Mouse (Mus musculus): Measurements from ENCODE around the gene Gm21970.

Gm21970 gene

DNA sequence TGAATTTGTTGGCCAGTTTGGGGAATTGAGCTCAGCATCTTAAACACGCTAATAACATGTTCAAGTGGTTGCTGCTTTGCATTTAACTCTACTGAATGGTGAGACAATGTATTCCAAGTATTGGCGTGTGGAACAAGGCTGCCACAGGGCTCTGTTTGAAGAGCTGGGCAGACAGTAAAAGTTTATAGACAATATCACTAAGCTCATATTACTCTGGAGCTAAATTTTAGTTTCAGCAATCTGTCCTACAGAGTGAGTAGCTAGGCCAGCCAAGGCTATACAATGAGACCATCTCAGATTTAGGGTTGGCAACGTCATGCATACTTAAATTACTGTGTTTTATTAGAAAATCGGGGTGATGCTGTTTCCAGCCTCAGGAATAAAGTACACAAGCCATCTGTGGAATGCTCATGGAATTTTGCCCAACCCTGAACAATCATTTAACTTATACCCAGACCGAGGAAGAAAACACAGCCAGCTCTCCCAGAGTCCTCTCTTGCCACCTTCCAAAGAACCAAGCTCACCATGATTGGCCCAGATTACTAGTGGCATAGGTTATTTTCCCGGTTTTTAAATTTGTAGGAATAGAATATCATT is 10.1 kb downstream of the Gm21970 start:
- no peak for DNase-seq (ENCODE audit: low read depth, low spot score)

GRCm38 (mm10) chr16:91403784-91404183 is 12.3 kb downstream of the Gm21970 start:
- no peak for DNase-seq (ENCODE audit: low read depth, low spot score)

DNA sequence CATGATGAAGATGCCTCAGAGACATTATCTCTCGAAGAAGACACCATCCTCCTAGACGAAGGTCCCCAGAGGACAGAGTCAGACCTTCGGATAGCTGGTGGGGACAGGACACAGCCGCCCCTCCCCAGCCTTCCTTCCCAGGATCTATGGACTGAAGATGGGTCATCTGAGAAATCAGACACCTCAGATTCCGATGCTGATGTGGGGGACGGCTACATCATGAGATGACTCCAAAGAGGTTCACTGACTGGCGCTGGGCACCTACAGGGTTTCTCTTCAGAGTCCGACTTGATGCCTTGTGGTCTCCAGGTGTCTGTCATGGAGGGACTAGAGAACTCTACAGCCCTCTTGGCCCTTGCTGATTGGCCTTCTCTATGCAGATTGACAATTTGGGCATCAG is 12.7 kb downstream of the Gm21970 start:
- DNase-seq (ENCODE audit: low read depth, low spot score), result no peak

DNA sequence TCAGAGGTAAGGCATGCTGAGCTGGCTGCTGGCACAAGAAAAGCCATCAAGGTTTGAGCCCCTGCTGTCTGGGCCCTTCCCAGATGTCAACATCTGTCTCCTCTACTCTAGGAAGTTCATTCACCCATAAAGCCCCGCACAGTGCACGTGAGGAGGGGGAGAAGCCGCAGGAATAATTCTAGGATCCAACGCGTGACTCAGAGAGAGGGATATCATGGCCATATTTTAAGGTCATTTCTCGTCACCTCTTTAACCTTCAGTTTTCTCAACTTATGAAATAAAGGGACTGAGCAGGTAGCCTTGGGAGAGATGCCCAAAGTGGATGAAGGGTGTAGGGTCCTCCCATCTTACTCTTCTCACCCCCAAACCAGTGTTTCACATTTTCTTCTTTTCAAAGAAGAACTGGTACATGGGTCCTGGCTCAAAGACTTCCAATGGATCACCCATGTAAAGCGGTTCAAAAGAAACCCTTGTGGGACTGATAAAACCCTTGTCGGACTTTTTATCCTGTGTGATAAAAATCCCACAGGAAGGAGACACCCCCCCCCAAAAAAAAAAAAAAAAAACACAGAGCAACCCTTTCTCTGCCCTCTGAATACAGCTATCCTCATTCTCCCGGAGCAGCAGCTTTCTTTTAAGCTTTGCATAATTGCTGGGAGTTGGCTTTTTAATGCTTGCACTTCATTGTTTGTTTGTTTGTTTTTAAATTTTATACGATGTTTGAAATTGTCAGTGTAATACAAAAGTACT is 13.5 kb downstream of the Gm21970 start:
- no peak for DNase-seq (ENCODE audit: low read depth, low spot score)

GRCm38 (mm10) chr16:91405640-91406584 is 14.4 kb downstream of the Gm21970 start, which contains the start of gene Il10rb:
Il10rb (plus strand) TSS chr16:91406164.
- no peak for DNase-seq (ENCODE audit: low read depth, low spot score)

GRCm38 (mm10) chr16:91406585-91407220 is 15.2 kb downstream of the Gm21970 start:
- DNase-seq (ENCODE audit: low read depth, low spot score), result no peak

DNA sequence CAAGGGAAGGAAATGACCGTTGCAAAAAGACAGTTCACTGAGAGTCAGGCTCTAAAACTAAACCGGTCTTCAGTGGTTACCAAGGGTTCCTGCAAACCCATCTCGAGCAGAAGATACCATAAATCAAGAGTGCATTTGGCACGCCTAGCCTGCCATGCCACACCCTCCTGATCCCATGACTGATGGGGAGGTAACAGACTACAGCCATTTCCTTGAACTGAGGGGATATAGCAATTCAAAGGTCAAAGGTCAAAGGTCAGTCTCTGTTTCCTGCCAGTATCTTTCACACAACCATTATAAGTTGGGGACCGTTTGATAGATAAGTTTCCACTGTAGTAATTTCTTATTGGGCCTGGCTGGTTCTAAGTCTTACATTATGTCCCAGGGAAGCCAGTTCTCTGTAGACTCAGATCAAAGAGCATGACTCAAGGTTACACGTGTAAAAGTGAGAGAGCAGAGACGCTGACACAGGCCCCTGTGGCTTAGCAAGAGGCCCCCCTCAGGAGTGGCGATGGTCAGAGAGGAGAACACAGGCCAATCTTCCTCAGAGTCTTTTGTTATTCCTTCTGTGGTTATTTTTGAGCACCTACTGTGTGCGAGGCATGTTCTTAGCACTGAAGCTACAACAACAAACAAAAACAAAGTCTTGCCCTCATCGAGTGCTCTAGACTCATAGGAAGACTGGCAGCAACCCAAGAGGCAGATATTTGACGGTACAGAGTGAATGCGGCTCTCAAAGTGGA is 21.8 kb downstream of the Gm21970 start:
- no peak for DNase-seq (ENCODE audit: low read depth, low spot score)

DNA sequence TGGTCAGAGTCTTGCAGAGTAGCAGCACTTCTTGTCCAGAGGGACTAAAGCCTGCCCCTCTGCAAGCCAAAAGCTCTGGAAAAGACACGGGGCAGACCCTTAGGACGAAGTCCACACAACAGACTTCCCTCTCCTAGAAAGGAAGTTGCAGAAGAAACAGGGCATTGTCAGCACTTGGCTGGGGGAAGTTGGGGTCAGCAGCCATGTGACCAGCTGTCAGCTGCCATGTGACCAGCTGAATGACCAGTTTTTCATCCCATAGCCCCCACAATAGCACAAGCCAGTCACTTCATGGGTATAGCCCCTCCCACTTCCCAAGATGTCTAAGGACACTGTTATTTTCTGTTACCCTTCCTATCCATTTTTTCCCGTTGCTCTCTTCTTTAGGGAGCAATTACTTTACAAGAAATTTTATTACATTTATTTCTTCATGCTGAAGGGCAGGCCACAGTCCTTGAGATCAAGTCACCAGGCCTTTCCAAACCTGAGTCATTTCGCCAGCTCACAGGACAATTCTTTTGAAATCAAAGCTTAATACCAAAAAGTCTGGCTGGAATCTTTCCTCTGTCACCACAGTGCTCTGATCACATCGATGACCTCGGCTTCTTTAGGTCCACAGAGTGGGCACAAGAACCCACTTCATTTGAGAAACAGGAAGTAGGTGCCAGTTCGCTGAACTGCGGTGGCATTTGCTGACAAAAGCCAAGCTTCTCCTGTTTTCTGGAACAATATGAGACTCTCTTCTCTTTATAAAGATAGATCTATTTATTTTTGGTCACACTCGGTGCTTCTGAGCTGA is 24.1 kb downstream of the Gm21970 start:
- DNase-seq (ENCODE audit: low read depth, low spot score), result no peak

DNA sequence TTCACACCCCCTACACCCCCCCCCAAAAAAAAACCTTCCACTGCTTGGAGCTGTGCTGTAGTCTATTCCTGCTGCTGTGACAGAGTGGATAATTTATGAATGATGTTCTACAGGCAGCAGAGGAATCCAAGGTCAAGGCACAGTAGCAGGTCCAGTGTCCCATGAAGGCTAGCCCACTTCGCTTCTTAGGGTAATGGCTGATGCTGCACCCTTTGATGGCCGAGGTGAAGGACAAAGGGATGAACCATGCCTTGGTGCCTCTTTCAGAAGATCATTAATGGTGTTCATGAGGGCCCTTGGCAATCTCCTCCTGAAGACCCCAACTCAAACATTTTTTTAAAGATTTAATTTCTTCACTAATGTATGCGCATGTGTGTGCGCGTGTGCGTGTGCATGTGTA is 24.8 kb downstream of the Gm21970 start:
- DNase-seq (ENCODE audit: low read depth, low spot score), result no peak

DNA sequence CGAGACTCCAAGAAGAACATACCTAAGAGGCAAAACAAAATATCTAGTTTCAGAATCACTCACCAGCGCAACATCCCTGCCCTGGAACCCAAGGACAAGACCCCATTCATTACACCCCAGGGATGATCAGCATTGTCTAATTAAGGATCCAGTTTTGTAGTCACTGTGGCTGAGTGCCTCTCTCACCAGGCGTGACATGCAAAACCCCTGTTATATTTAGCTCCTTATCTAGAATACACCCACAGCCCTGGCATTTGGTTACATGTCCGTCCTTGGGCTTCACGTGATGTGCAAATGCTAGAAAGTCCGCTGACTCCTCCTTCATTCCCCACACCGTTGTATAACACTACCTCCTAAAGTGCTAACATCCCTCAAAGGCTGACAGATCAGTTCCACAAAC is 25.4 kb downstream of the Gm21970 start:
- no peak for DNase-seq (ENCODE audit: low read depth, low spot score)

GRCm38 (mm10) chr16:91418531-91418930 is 27.0 kb downstream of the Gm21970 start:
- DNase-seq (ENCODE audit: low read depth, low spot score), result no peak

DNA sequence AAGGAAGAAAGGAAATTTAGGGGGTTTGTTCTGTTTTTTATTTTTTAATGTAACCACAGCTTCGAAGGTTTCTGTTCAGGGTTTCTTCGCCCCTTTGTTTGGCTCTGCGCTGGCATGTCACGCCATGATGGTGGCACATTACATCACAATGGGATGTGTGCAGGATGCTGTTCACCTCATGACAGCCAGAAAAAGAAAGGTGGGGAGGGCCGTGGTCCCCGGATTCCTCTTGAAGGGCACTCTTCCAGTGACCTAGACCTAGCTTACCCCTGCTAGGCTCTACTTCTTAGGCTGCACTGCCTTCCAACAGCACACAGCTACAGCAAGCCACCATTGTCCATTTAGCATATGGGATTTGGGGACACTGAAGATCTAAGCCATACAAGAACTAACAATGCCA is 34.3 kb downstream of the Gm21970 start:
- no peak for DNase-seq (ENCODE audit: low read depth, low spot score)

- DNase-seq (ENCODE audit: low read depth, low spot score), result no peak
Measured at GRCm38 (mm10) chr16:91426586-91426985, 35.1 kb downstream of the Gm21970 start.

DNA sequence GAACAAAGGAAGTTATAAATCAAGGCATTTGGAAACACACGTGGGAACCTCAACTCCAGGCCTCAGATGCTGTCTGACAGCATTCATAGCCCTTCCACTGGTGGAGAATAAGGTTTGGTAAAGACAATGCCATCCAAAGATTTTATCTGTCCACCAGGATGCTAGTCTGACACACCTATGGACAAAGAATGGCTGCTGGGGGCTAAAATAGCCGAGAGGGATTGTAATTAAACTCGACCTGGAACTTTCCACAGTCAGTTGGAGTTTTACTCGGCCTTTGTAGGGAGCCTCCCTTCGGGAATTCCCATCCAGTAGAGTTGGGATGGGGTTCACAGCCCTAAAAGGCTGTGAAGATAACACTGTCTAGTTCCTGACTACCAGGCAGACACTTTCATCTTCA is 35.9 kb downstream of the Gm21970 start:
- no peak for DNase-seq (ENCODE audit: low read depth, low spot score)

- DNase-seq (ENCODE audit: low read depth, low spot score), result no peak
Measured at GRCm38 (mm10) chr16:91428259-91428865, 36.8 kb downstream of the Gm21970 start.

DNA sequence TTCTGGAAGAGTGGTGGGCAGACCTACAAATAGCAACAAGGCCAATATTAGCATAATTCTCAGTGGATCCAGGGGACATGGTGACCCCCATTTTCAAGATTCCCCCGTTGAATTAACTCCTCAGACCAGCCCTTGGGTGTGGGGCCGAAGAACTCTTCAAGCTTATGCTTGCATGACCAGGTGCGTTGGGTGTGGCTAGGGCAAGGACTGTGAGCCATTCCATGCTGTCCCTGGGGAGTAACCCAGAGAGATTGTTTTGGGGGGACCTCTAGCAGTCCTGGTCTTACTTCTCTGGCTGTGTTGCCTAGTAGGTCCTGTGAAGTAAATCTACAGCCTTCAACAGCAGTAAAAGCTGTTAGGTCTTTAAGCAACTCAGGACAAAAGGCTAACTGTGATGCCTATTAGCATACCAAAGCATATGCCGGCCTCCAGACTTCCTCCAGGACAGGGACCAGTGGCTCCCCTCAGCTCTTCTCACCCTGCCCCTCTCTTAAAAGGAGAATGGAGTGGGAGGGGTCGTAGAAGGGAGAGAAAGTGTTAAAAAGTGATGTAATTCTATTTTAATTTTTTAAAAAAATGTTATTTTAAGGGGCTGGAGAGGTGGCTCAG is 41.3 kb downstream of the Gm21970 start:
- DNase-seq (ENCODE audit: low read depth, low spot score), result no peak

- no peak for DNase-seq (ENCODE audit: low read depth, low spot score)
Measured at GRCm38 (mm10) chr16:91433329-91433933, 41.9 kb downstream of the Gm21970 start.

GRCm38 (mm10) chr16:91434119-91434518 is 42.6 kb downstream of the Gm21970 start:
- DNase-seq (ENCODE audit: low read depth, low spot score), result no peak

GRCm38 (mm10) chr16:91438081-91438480 is 46.6 kb downstream of the Gm21970 start:
- DNase-seq (ENCODE audit: low read depth, low spot score), result no peak
